23 mouse cellular contexts compared by ENCODE assay signal in genomic region chr17:10097691-10098090, GRCm38 (mm10).
A peak's percentile ranks its signal among the peaks of the same experiment; 100 is the strongest.
DNase-seq lines count a peak whose midpoint lies in the region; ATAC-seq and TF ChIP-seq lines count a peak whose summit lies in the region.
"Had no signal": no experiment of that assay in that cellular context is flagged by ENCODE, and none has a peak within 500 bp of the region (broad histone marks: within the 10 kb centered on the region; RNA-seq: fewer than 3 reads in every experiment).

No protein-coding gene starts in this region.

- CTCF ChIA-PET in Patski (lab: Charles Lee), result interaction anchor here (0.9 kb wide), 1 partner anchor 9 kb away, joined by 3 read pairs; no protein-coding TSS in a partner anchor

- in situ Hi-C loops in Patski (cut with MboI; ENCODE audit: low pct_unique_long_range_greater_than_20kb), result no loop called here

- no peaks in the 10 kb centered on the region for H3K36me3 ChIP-seq in forebrain, embryonic 16.5 days (ENCODE audit: control insufficient read depth, insufficient read depth)
- H3K36me3 ChIP-seq in forebrain, embryonic 12.5 days (replicated peaks), result no peaks in the 10 kb centered on the region
- H3K36me3 ChIP-seq: heart, embryonic 13.5 days; limb, embryonic 10.5 days; limb, embryonic 15.5 days; liver, embryonic 13.5 days; midbrain, embryonic 13.5 days; neural tube, embryonic 13.5 days had no signal

- no peak for TF ChIP-seq CTCF in Patski (IDR thresholded peaks at IDR 0.05)

- H3K4me2 ChIP-seq in forebrain, embryonic 16.5 days (ENCODE audit: low read length), result no peak overlapping the region
- no peak overlapping the region for H3K4me2 ChIP-seq in forebrain, embryonic 12.5 days
- H3K4me2 ChIP-seq: heart, embryonic 13.5 days; hindbrain, embryonic 14.5 days; limb, embryonic 15.5 days; liver, embryonic 13.5 days; midbrain, embryonic 13.5 days; neural tube, embryonic 13.5 days had no signal

- H3K4me1 ChIP-seq in forebrain, embryonic 16.5 days (replicated peaks; ENCODE audit: control insufficient read depth, insufficient read depth, low read length), result peaks cover 6% of the 10 kb centered on the region
- no peaks in the 10 kb centered on the region for H3K4me1 ChIP-seq in forebrain, embryonic 12.5 days
- H3K4me1 ChIP-seq: limb, embryonic 10.5 days; liver, embryonic 13.5 days; midbrain, embryonic 13.5 days; neural tube, embryonic 13.5 days had no signal

- DNase-seq in layer of hippocampus, adult 9-11 months, result peak; percentile 50
- DNase-seq in layer of hippocampus, adult 9-10 months (ENCODE audit: low spot score), result no peak
- no peak for DNase-seq in Patski (ENCODE audit: low read depth, low spot score)
- DNase-seq in brain, embryonic 18.5 days (ENCODE audit: low read depth, low spot score), result peak; percentile 36
- no peak for DNase-seq in embryo, embryonic 10 days (ENCODE audit: low spot score)
- DNase-seq: adrenal gland, postnatal 25 days; cerebellum, adult 8-10 months; cerebellum, postnatal 25 days; heart, postnatal 10 days; kidney, adult 11 months; kidney, postnatal 14 days; liver, embryonic 13.5 days; lung, adult 18-20 months; lung, postnatal 4 days had no signal

- H3K27ac ChIP-seq in forebrain, embryonic 16.5 days (ENCODE audit: low read length), result no peak overlapping the region; the same call in 1 of the 2 replicates
- H3K27ac ChIP-seq in forebrain, embryonic 12.5 days, result no peak overlapping the region
- H3K27ac ChIP-seq: heart, embryonic 13.5 days; hindbrain, embryonic 14.5 days; limb, embryonic 10.5 days; limb, embryonic 15.5 days; liver, embryonic 13.5 days; midbrain, embryonic 13.5 days; neural tube, embryonic 13.5 days had no signal

- no peaks in the 10 kb centered on the region for H3K27me3 ChIP-seq in forebrain, embryonic 16.5 days (replicated peaks; ENCODE audit: control insufficient read depth, insufficient read depth, low read length)
- H3K27me3 ChIP-seq in forebrain, embryonic 12.5 days, result no peaks in the 10 kb centered on the region
- H3K27me3 ChIP-seq in Patski, result no peaks in the 10 kb centered on the region
- H3K27me3 ChIP-seq: heart, embryonic 13.5 days; limb, embryonic 15.5 days; liver, embryonic 13.5 days; midbrain, embryonic 13.5 days; neural tube, embryonic 13.5 days had no signal

- POLR2A ChIA-PET in Patski (lab: Charles Lee), result no interaction called here

- H3K9ac ChIP-seq in forebrain, embryonic 16.5 days (replicated peaks; ENCODE audit: low read depth, low read length), result no peak overlapping the region
- no peak overlapping the region for H3K9ac ChIP-seq in forebrain, embryonic 12.5 days
- H3K9ac ChIP-seq: heart, embryonic 13.5 days; hindbrain, embryonic 14.5 days; limb, embryonic 15.5 days; liver, embryonic 13.5 days; midbrain, embryonic 13.5 days; neural tube, embryonic 13.5 days had no signal

- H3K4me3 ChIP-seq in forebrain, embryonic 16.5 days (replicated peaks; ENCODE audit: low read length), result no peak overlapping the region
- H3K4me3 ChIP-seq in forebrain, embryonic 12.5 days (replicated peaks), result no peak overlapping the region
- H3K4me3 ChIP-seq: heart, embryonic 13.5 days; limb, embryonic 10.5 days; limb, embryonic 15.5 days; liver, embryonic 13.5 days; midbrain, embryonic 13.5 days; neural tube, embryonic 13.5 days had no signal

- no peaks in the 10 kb centered on the region for H3K9me3 ChIP-seq in forebrain, embryonic 16.5 days (ENCODE audit: control insufficient read depth, low read length)
- no peaks in the 10 kb centered on the region for H3K9me3 ChIP-seq in forebrain, embryonic 12.5 days
- H3K9me3 ChIP-seq: heart, embryonic 13.5 days; limb, embryonic 10.5 days; limb, embryonic 15.5 days; liver, embryonic 13.5 days had no signal

- 0 out of 2 replicates have a peak, but pooled peaks have one; percentile 26 for ATAC-seq in forebrain, embryonic 16.5 days
- ATAC-seq in forebrain, embryonic 12.5 days (ENCODE audit: low FRiP score), result no peak
- peak; percentile 2 for ATAC-seq in Patski
- ATAC-seq: lung, postnatal 0 days; midbrain, embryonic 13.5 days had no signal

Comparison
In these comparisons a context has a peak if more than half of its experiments do, and no peak if none do; other contexts are left out.
1. DNase-seq: peak in layer of hippocampus, adult 9-11 months (single experiment) and brain, embryonic 18.5 days (single experiment); none in layer of hippocampus, adult 9-10 months (single experiment), Patski (single experiment) and embryo, embryonic 10 days (single experiment).